Mouse (Mus musculus) stomach, embryonic 15.5 days (tissue): ENCODE measurements at regions not wholly inside any gene's neighbourhood (a gene's known extent, or its start where the extent isn't known, plus 50 kb on each side); places are given as distances from the start of the nearest gene placed in this dataset.
"Not testable (repeated sequence)": the region's sequence is repeated elsewhere in the genome, so short reads cannot be mapped to it uniquely, and the experiment has no call there.

ENCODE experiments used
- ATAC-seq: fragments of 200-750 bp; cut with Nextera tagmentation; 2 replicates; pipeline ENCODE4 v1.8.0; 2017; ENCODE audit warnings: low read depth, moderate number of reproducible peaks, moderate TSS enrichment; ENCODE audit not compliant: insufficient read depth, low FRiP score
- H3K27ac ChIP-seq: fragments of 300-500 bp; sonication (generic); 2 replicates; pipeline ENCODE4 v1.5.1; 2015; ENCODE audit warnings: mild to moderate bottlenecking, inconsistent platforms
- H3K27me3 ChIP-seq: fragments of 300-500 bp; sonication (generic); replicated peaks from 2 replicates; pipeline ENCODE4 v1.6.1; 2015; ENCODE audit warnings: inconsistent platforms
- H3K36me3 ChIP-seq: fragments of 300-500 bp; sonication (generic); 2 replicates; pipeline ENCODE4 v1.6.1; 2015; ENCODE audit warnings: inconsistent platforms
- H3K4me1 ChIP-seq: fragments of 300-500 bp; sonication (generic); 2 replicates; pipeline ENCODE4 v1.6.1; 2015; ENCODE audit warnings: inconsistent platforms
- H3K4me2 ChIP-seq: fragments of 300-500 bp; sonication (generic); 2 replicates; pipeline ENCODE4 v1.6.1; 2015; ENCODE audit warnings: mild to moderate bottlenecking, inconsistent platforms
- H3K4me3 ChIP-seq: fragments of 300-500 bp; sonication (generic); replicated peaks from 2 replicates; pipeline ENCODE4 v1.5.1; 2015; ENCODE audit warnings: inconsistent platforms
- H3K9ac ChIP-seq: fragments of 300-500 bp; sonication (generic); 2 replicates; pipeline ENCODE4 v1.6.1; 2015; ENCODE audit warnings: inconsistent platforms
- H3K9me3 ChIP-seq: fragments of 300-500 bp; sonication (generic); 2 replicates; pipeline ENCODE4 v1.6.1; 2016; ENCODE audit warnings: inconsistent platforms
- WGBS: fragments of 180-500 bp; shearing (Covaris S2); methylation state at CpG from one replicate; pipeline ENCODE4 v1.1.7; 2015; 5-methylcytosine and 5-hydroxymethylcytosine counted together

DNA sequence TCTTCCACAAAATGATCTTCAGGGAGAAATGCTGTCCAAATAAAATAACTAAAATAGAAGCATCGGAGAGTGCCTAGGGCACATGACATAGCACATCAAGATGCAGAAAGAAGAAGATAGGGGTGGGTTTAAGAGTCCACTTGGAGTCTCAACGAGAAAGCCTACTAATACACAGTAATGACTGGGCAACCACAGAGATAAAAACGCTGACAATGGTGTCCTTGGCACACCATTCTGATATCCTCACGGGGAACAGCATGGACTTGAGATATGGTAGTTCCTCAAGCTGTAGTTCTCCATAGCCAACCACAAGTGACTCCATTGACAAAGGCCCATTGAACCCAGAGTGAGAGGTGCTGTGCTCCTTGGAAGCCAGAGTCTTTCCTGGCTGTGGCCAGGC is 105.8 kb downstream of the Dad1 start:
- H3K4me2 ChIP-seq, result no peak overlapping the region
- no peaks in the 10 kb centered on the region for H3K27me3 ChIP-seq
- no peak overlapping the region for H3K9ac ChIP-seq
- no peak for ATAC-seq
- WGBS, result 84% methylated on average over 4 of the region's 4 CpGs
- no peak overlapping the region for H3K4me3 ChIP-seq
- H3K27ac ChIP-seq, result no peak overlapping the region
- no peaks in the 10 kb centered on the region for H3K36me3 ChIP-seq
- no peaks in the 10 kb centered on the region for H3K9me3 ChIP-seq
- H3K4me1 ChIP-seq, result no peaks in the 10 kb centered on the region; the same call in 1 of the 2 replicates

DNA sequence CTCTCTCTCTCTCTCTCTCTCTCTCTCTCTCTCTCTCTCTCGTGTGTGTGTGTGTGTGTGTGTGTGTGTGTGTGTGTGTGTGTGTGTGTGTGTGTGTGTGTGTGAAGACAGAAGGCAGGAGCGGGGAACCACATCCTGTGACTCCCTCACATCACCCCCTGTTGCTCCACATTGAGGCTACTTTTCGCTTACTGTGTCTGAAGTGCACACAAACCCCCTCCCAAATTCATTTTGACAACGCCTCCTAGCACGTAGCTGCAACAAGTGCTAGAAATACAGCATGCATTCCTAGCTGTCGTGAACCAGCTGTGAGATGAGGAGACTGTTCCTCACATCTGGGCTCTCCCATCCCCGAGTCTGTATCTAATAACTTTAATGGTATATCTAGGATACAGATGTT is 106.4 kb downstream of the Dad1 start:
- Histone ChIP-seq H3K27ac (no peak overlapping the region), H3K4me1 (no peaks in the 10 kb centered on the region; the same call in 1 of the 2 replicates), H3K27me3 (no peaks in the 10 kb centered on the region), H3K9me3 (no peaks in the 10 kb centered on the region), H3K36me3 (no peaks in the 10 kb centered on the region), H3K4me2 (no peak overlapping the region), H3K4me3 (no peak overlapping the region), H3K9ac (no peak overlapping the region)
- ATAC-seq, result no peak
- 67% methylated on average over 6 of the region's 7 CpGs for WGBS

GRCm38 (mm10) chr14:54145743-54146741 is 107.9 kb downstream of the Dad1 start:
- Histone ChIP-seq H3K36me3 (no peaks in the 10 kb centered on the region), H3K27ac (no peak overlapping the region), H3K4me1 (no peaks in the 10 kb centered on the region; the same call in 1 of the 2 replicates), H3K4me2 (no peak overlapping the region), H3K9ac (no peak overlapping the region), H3K4me3 (no peak overlapping the region), H3K27me3 (no peaks in the 10 kb centered on the region), H3K9me3 (no peaks in the 10 kb centered on the region)
- ATAC-seq, result no peak
- 36% methylated on average over 11 of the region's 11 CpGs for WGBS

- no peaks in the 10 kb centered on the region for H3K27me3 ChIP-seq
- no peak overlapping the region for H3K27ac ChIP-seq
- no peaks in the 10 kb centered on the region for H3K36me3 ChIP-seq
- H3K9ac ChIP-seq, result no peak overlapping the region
- no peaks in the 10 kb centered on the region for H3K9me3 ChIP-seq
- WGBS, result 50% methylated on average over 1 of the region's 1 CpGs
- H3K4me3 ChIP-seq, result no peak overlapping the region
- H3K4me1 ChIP-seq, result no peaks in the 10 kb centered on the region; the same call in 1 of the 2 replicates
- no peak for ATAC-seq
- no peak overlapping the region for H3K4me2 ChIP-seq
Measured at GRCm38 (mm10) chr14:54143828-54144227, 110.1 kb downstream of the Dad1 start.

DNA sequence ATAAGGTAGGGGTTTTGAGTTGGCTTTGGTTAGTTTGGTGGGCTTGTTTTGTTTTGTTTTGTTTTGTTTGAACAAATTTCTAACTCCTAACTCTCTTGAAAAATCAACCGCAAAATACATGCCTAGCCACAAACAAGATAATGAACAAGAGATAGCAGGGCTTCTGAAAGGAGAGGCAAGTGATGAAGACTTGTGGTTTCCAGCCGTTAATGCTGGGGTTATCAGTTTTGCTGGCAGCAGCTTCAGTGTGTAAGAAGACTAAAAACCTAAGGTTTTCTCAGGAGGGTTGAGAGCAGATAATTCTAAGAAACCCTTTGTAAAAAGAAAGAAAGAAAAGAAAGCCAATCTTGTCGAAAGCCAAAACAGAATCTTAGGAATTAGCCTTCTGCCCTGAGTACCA is 115.6 kb downstream of the Dad1 start:
- Histone ChIP-seq H3K4me2 (no peak overlapping the region), H3K27me3 (no peaks in the 10 kb centered on the region), H3K4me1 (no peaks in the 10 kb centered on the region), H3K9ac (no peak overlapping the region), H3K36me3 (no peaks in the 10 kb centered on the region), H3K27ac (no peak overlapping the region), H3K9me3 (no peaks in the 10 kb centered on the region), H3K4me3 (no peak overlapping the region)
- no peak for ATAC-seq
- 75% methylated on average over 3 of the region's 3 CpGs for WGBS

DNA sequence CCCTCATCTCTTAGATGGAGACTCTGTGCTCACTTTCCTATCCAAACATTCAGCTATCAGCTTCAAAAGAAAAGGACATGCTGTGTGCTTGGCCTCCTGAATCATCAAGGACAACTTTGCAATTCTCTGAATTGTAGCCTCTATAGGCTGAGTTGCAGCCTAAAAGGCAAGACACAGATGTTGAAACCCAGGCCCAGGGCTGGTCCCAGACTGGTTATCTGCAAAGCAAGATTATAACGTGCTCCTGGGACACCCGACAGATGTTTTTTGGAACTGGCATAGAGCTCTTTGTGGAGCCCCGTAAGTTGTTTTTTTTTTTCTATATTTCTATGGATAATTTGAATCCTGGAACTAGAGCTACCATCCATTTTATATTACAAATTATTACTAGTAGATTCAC is 117.4 kb downstream of the Dad1 start:
- H3K9me3 ChIP-seq, result no peaks in the 10 kb centered on the region
- H3K9ac ChIP-seq, result no peak overlapping the region
- H3K27ac ChIP-seq, result no peak overlapping the region
- no peaks in the 10 kb centered on the region for H3K36me3 ChIP-seq
- 74% methylated on average over 3 of the region's 3 CpGs for WGBS
- no peak for ATAC-seq
- no peaks in the 10 kb centered on the region for H3K27me3 ChIP-seq
- no peak overlapping the region for H3K4me3 ChIP-seq
- no peak overlapping the region for H3K4me2 ChIP-seq
- no peaks in the 10 kb centered on the region for H3K4me1 ChIP-seq

GRCm38 (mm10) chr14:54128334-54128733 is 125.6 kb downstream of the Dad1 start:
- Histone ChIP-seq H3K4me3 (no peak overlapping the region), H3K36me3 (no peaks in the 10 kb centered on the region), H3K4me2 (no peak overlapping the region), H3K9me3 (no peaks in the 10 kb centered on the region), H3K27me3 (no peaks in the 10 kb centered on the region), H3K27ac (no peak overlapping the region), H3K4me1 (no peaks in the 10 kb centered on the region), H3K9ac (no peak overlapping the region)
- ATAC-seq, result no peak
- WGBS, result 64% methylated on average over 4 of the region's 4 CpGs

- Histone ChIP-seq H3K4me1 (peaks cover 5% of the 10 kb centered on the region), H3K9me3 (no peaks in the 10 kb centered on the region), H3K4me2 (no peak overlapping the region), H3K4me3 (no peak overlapping the region), H3K36me3 (no peaks in the 10 kb centered on the region), H3K9ac (no peak overlapping the region), H3K27ac (no peak overlapping the region), H3K27me3 (no peaks in the 10 kb centered on the region)
- ATAC-seq, result no peak
Measured at GRCm38 (mm10) chr14:54125510-54125909, 128.4 kb downstream of the Dad1 start.

DNA sequence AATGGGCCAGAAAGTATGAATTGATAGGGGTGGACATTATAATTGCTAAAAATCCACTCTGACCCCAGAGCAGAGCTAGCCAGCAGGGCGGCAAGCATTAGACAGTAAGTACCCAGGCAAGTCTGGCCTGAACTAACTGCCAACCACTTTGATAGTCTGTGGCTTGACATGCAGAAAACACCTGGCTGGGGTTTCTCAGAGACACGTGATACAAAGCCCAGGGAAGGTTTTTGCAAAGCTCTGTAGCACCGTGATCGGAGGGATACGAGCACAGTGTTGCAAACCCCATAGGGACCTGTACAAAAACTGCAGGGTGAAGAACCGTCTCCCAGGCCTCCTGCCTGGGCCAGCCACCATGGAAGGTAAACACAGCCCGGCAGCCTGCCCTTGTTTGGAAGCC is 131.9 kb downstream of the Dad1 start:
- no peak overlapping the region for H3K4me3 ChIP-seq
- no peak overlapping the region for H3K4me2 ChIP-seq
- H3K9me3 ChIP-seq, result no peaks in the 10 kb centered on the region
- H3K27me3 ChIP-seq, result no peaks in the 10 kb centered on the region
- H3K27ac ChIP-seq, result no peak overlapping the region
- 56% methylated on average over 7 of the region's 7 CpGs for WGBS
- peaks cover 5% of the 10 kb centered on the region for H3K4me1 ChIP-seq
- no peak for ATAC-seq
- no peak overlapping the region for H3K9ac ChIP-seq
- H3K36me3 ChIP-seq, result no peaks in the 10 kb centered on the region

- no peaks in the 10 kb centered on the region for H3K27me3 ChIP-seq
- H3K4me3 ChIP-seq, result no peak overlapping the region
- no peak overlapping the region for H3K9ac ChIP-seq
- ATAC-seq, result no peak
- H3K9me3 ChIP-seq, result no peaks in the 10 kb centered on the region
- no peak overlapping the region for H3K27ac ChIP-seq
- peaks cover 5% of the 10 kb centered on the region for H3K4me1 ChIP-seq
- no peaks in the 10 kb centered on the region for H3K36me3 ChIP-seq
- H3K4me2 ChIP-seq, result no peak overlapping the region
- WGBS, result 75% methylated on average over 4 of the region's 4 CpGs
Measured at GRCm38 (mm10) chr14:54121340-54121739, 132.6 kb downstream of the Dad1 start.

DNA sequence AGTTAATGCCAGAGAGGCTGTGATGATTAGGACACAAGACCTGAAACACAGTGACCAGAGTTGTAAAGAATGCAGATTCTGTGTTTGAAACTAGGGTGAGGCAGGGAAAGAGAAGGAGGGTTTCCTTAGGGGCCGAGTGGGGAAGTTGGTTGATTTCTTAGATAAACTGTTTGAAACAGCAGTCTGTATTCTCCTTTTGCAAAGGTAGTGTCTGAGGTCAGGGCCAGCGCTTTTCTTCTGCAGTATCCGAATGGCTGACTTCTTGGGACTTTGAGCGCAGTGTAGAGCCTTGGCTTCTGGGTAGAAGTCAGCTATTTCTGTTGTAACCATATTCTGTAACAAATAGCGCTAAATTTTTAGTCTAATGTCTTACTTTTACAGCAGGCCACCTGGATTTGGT is 133.7 kb downstream of the Dad1 start:
- no peaks in the 10 kb centered on the region for H3K27me3 ChIP-seq
- ATAC-seq, result no peak
- peaks cover 5% of the 10 kb centered on the region for H3K4me1 ChIP-seq
- H3K4me3 ChIP-seq, result no peak overlapping the region
- H3K4me2 ChIP-seq, result no peak overlapping the region
- 86% methylated on average over 5 of the region's 5 CpGs for WGBS
- no peaks in the 10 kb centered on the region for H3K9me3 ChIP-seq
- no peak overlapping the region for H3K27ac ChIP-seq
- no peak overlapping the region for H3K9ac ChIP-seq
- H3K36me3 ChIP-seq, result no peaks in the 10 kb centered on the region

GRCm38 (mm10) chr14:54117607-54118006 is 136.3 kb downstream of the Dad1 start:
- not testable (repeated sequence) for H3K9ac ChIP-seq, H3K4me3 ChIP-seq, H3K9me3 ChIP-seq, ATAC-seq, H3K36me3 ChIP-seq, H3K4me2 ChIP-seq, H3K27me3 ChIP-seq, H3K4me1 ChIP-seq, H3K27ac ChIP-seq
- WGBS, result over 99% methylated on average over 8 of the region's 8 CpGs
